Mouse (Mus musculus): ENCODE results near the gene Ahcy.
"Not testable (repeated sequence)": the region's sequence is repeated elsewhere in the genome, so short reads cannot be mapped to it uniquely, and the experiment has no call there.

DNA sequence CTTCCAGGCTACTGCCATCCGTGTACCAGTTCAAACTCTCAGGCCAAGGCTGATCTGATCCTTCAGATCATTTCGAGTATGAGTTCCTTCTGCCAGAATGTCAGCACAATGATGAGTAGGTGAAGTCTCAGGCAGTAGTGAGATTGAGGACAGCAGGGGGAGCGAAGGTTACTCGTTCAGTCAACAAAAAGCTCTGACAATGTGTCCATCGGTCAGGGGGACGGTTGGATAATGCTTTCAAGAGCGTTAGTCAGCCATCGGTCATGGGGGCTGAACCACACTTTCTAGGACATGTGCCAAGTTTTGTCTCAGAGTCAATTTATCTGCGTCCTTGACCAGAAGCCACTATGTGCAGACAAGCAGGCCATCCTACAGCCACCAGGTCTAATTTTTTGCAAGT is 57.5 kb downstream of the Ahcy start:
- not testable (repeated sequence) for TF ChIP-seq CTCF, EP300 (IDR thresholded peaks at IDR 0.05; ENCODE audit: low read depth)
